Mouse (Mus musculus) limb, embryonic 14.5 days (tissue): ENCODE measurements around the gene Thtpa. TPM values are rescaled to one million over a fixed set of nuclear protein-coding genes. Genes with fewer than 3 reads are reported as not detected.

Experiments
- ATAC-seq: fragments of 200-750 bp; cut with Nextera tagmentation; 2 replicates; pipeline ENCODE4 v1.8.0; 2017; ENCODE audit warnings: low read depth, moderate number of reproducible peaks, moderate TSS enrichment; ENCODE audit not compliant: low FRiP score
- DNase-seq: peaks from one replicate; pipeline ENCODE4 v3.0.0-alpha.2; 2015; ENCODE audit warnings: low spot score
- H3K27ac ChIP-seq: fragments of 300-500 bp; sonication (generic); replicated peaks from 2 replicates; pipeline ENCODE4 v1.5.1; 2014; ENCODE audit warnings: low read depth, mild to moderate bottlenecking, low read length, moderate library complexity, mixed read lengths
- H3K27me3 ChIP-seq: fragments of 300-500 bp; sonication (generic); 2 replicates; pipeline ENCODE4 v1.6.1; 2014; ENCODE audit warnings: low read length, mixed read lengths; ENCODE audit not compliant: control insufficient read depth, insufficient read depth
- H3K36me3 ChIP-seq: fragments of 300-500 bp; sonication (generic); 2 replicates; pipeline ENCODE4 v1.6.1; 2014; ENCODE audit warnings: mild to moderate bottlenecking, low read length, moderate library complexity, mixed read lengths; ENCODE audit not compliant: control insufficient read depth, insufficient read depth
- H3K4me1 ChIP-seq: fragments of 300-500 bp; sonication (generic); 2 replicates; pipeline ENCODE4 v1.6.1; 2014; ENCODE audit warnings: antibody characterized with exemption, low read length, mixed read lengths; ENCODE audit not compliant: control insufficient read depth, insufficient read depth
- H3K4me2 ChIP-seq: fragments of 300-500 bp; sonication (generic); replicated peaks from 2 replicates; pipeline ENCODE4 v1.6.1; 2014; ENCODE audit warnings: low read depth, mild to moderate bottlenecking, low read length, moderate library complexity; ENCODE audit not compliant: severe bottlenecking
- H3K4me3 ChIP-seq: fragments of 300-500 bp; sonication (generic); replicated peaks from 2 replicates; pipeline ENCODE4 v1.5.1; 2014; ENCODE audit warnings: low read length
- H3K9ac ChIP-seq: fragments of 300-500 bp; sonication (generic); 2 replicates; pipeline ENCODE4 v1.6.1; 2014; ENCODE audit warnings: mild to moderate bottlenecking, low read depth, low read length, moderate library complexity; ENCODE audit not compliant: severe bottlenecking
- H3K9me3 ChIP-seq: fragments of 300-500 bp; sonication (generic); 2 replicates; pipeline ENCODE4 v1.6.1; 2016; ENCODE audit warnings: low read length; ENCODE audit not compliant: control insufficient read depth
- POLR2A ChIP-seq: fragments of 200-500 bp; IDR thresholded peaks from 2 replicates; pipeline ENCODE4 v1.8.0; 2012; ENCODE audit warnings: inconsistent platforms, mild to moderate bottlenecking, moderate library complexity, borderline replicate concordance; ENCODE audit not compliant: insufficient read depth, insufficient read length; ENCODE audit errors: extremely low read depth
- WGBS: fragments of 180-500 bp; shearing (Covaris S2); extraction: QIAGEN DNeasy Blood & Tissue Kit; methylation state at CpG from one replicate; pipeline ENCODE4 v1.1.7; 2014; 5-methylcytosine and 5-hydroxymethylcytosine counted together
- polyA plus RNA-seq, 2 experiments: library from polyadenylated mRNA; depleted of rRNA in 1 of 2; stranded (reverse) in 1 of 2; unstranded in 1 of 2; fragments of >200 nt; fragmentation: Nextera tagmentation in 1 of 2; extraction: Ambion mirVana in 1 of 2; gene quantifications; 2 replicates each; pipeline versions ENCODE4 v1.2.1 to v1.2.3; 2012 to 2014

Gene Thtpa
- polyA plus RNA-seq, 2 experiments = 11.9 to 19.9 TPM

DNA sequence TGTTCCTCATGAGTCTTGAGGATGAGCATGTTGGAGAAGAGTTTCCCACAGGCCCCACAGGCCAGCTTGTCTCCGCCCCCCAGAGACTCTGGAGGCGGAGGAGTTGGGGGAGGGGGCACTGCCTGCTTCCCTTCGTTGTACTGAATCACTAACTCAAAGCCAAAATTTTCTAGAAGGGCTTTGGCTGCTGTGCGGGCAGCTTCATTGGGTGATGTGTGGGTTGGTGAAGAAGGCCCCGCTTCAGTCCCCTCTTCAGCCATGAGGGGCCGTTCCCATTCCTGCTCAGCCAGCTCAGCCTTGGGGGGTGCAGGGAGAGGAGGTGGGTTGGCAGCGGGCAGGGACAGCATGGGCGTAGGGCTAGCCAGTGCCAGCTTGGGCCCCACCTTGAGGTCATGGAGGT, 28.5 kb upstream of the Thtpa start:
- Histone ChIP-seq H3K4me1 (peaks cover 16% of the 10 kb centered on the region), H3K4me3 (no peak overlapping the region), H3K4me2 (no peak overlapping the region), H3K9me3 (no peaks in the 10 kb centered on the region), H3K36me3 (peaks cover 24% of the 10 kb centered on the region), H3K27me3 (no peaks in the 10 kb centered on the region), H3K27ac (no peak overlapping the region), H3K9ac (no peak overlapping the region)
- no peak for TF ChIP-seq POLR2A
- WGBS = 91% methylated on average over 8 of the region's 8 CpGs
- ATAC-seq = no peak
- no peak for DNase-seq

DNA sequence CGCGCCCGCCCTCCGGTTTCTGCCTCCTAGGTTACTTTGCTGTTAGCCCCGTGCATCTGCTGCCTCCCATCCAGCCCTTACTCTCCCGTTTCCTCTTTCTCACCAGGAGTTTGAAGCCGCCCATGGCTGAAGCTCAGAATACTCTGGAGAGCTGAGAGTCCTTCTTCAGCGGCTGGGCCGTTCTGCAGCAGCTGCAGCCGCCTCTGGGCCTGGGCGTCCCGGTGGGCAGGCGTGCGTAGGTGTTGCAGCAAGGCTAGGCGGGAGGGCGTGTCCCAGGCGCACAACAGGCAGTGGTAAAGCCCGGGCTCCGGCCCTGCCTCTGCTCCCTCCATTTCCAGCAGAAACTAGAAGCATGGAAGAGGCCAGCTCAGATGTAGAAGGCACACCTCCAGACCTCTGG, 22.8 kb upstream of the Thtpa start:
- no peak for DNase-seq
- Histone ChIP-seq H3K27ac (no peak overlapping the region), H3K4me3 (peak overlapping the region; percentile 4), H3K27me3 (no peaks in the 10 kb centered on the region), H3K4me1 (peaks cover 8% of the 10 kb centered on the region), H3K9ac (peak overlapping the region; percentile 40), H3K4me2 (peak overlapping the region; percentile 37), H3K9me3 (no peaks in the 10 kb centered on the region), H3K36me3 (peaks cover 27% of the 10 kb centered on the region)
- no peak for ATAC-seq
- TF ChIP-seq POLR2A = no peak
- 15% methylated on average over 19 of the region's 19 CpGs for WGBS

DNA sequence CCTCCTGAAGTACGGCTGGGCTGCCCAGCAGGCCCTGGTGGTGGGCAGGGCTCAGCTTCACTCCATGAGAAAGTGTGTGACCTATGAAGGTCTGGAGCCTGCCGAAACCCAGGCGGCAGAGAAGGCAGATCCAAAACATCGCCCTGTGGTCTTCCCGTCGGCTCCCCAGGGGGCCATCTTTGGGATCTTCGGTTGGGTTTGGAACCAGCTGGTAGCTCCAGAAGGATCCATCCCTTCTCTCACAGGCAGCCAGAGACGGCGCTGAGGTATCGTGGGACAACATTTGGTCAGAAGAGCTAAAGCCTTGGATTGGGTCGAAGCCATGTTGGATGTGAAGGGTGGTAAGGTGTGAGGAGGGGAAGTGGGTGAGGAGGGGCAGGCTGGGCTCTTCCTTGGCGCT, 20.2 kb upstream of the Thtpa start:
- H3K27ac ChIP-seq = no peak overlapping the region
- H3K9me3 ChIP-seq = no peaks in the 10 kb centered on the region
- H3K9ac ChIP-seq = no peak overlapping the region
- no peaks in the 10 kb centered on the region for H3K27me3 ChIP-seq
- peaks cover 20% of the 10 kb centered on the region for H3K4me1 ChIP-seq
- H3K4me2 ChIP-seq = no peak overlapping the region
- H3K4me3 ChIP-seq = no peak overlapping the region
- no peak for TF ChIP-seq POLR2A
- DNase-seq (no peak), ATAC-seq (no peak)
- WGBS = 88% methylated on average over 12 of the region's 12 CpGs
- H3K36me3 ChIP-seq = peaks cover 23% of the 10 kb centered on the region

DNA sequence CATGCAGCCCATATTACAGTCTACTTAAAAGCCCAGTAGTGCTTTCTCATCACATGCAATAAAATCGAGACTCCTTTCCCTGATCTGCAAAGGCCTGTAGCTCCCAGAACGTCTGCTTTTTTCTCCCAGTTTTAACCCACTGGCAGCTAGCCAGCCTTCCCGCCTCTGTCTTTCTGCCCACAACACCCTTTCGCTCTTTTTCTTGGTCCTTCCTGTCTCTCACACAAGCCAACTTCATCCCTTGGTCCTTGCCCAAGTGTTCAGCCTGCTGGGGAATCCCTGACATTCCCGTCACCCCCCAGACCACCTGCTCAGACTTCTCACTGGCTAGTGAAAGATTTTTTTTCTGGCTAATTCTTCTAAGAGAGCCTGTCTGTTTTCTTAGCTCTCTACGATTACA, 18.4 kb upstream of the Thtpa start:
- DNase-seq = peak; percentile 32
- Histone ChIP-seq H3K4me2 (no peak overlapping the region), H3K27ac (no peak overlapping the region), H3K9me3 (no peaks in the 10 kb centered on the region), H3K4me3 (no peak overlapping the region), H3K4me1 (peaks cover 20% of the 10 kb centered on the region), H3K9ac (no peak overlapping the region), H3K27me3 (no peaks in the 10 kb centered on the region), H3K36me3 (peaks cover 17% of the 10 kb centered on the region)
- no peak for TF ChIP-seq POLR2A
- WGBS = 32% methylated on average over 6 of the region's 6 CpGs
- ATAC-seq = peak; percentile 27; the same call in 1 of the 2 replicates

DNA sequence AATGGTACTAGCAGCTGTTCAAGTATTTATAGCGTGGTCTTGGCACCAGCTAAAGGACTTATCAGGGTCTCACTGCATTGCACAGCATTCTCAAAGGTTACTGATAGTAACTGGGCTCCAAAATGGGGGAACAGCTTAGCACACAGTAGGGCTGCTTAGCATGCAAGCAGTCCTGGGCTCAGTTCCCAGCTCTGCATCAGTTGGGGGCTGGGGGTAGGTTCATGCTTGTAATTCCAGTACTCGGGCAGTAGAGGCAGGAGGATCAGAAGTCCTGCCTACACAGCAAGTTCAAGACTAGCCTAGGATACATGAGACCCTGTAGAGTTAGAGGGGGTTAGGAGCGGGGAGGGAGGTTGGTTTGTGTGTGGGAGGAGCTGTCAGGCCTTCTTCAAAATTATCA, 17.6 kb upstream of the Thtpa start:
- no peak for DNase-seq
- Histone ChIP-seq H3K9me3 (no peaks in the 10 kb centered on the region), H3K4me1 (peaks cover 16% of the 10 kb centered on the region), H3K27me3 (no peaks in the 10 kb centered on the region), H3K36me3 (peaks cover 17% of the 10 kb centered on the region), H3K4me2 (no peak overlapping the region), H3K4me3 (no peak overlapping the region), H3K9ac (no peak overlapping the region), H3K27ac (no peak overlapping the region)
- ATAC-seq = no peak
- 67% methylated on average over 3 of the region's 3 CpGs for WGBS
- TF ChIP-seq POLR2A = no peak

DNA sequence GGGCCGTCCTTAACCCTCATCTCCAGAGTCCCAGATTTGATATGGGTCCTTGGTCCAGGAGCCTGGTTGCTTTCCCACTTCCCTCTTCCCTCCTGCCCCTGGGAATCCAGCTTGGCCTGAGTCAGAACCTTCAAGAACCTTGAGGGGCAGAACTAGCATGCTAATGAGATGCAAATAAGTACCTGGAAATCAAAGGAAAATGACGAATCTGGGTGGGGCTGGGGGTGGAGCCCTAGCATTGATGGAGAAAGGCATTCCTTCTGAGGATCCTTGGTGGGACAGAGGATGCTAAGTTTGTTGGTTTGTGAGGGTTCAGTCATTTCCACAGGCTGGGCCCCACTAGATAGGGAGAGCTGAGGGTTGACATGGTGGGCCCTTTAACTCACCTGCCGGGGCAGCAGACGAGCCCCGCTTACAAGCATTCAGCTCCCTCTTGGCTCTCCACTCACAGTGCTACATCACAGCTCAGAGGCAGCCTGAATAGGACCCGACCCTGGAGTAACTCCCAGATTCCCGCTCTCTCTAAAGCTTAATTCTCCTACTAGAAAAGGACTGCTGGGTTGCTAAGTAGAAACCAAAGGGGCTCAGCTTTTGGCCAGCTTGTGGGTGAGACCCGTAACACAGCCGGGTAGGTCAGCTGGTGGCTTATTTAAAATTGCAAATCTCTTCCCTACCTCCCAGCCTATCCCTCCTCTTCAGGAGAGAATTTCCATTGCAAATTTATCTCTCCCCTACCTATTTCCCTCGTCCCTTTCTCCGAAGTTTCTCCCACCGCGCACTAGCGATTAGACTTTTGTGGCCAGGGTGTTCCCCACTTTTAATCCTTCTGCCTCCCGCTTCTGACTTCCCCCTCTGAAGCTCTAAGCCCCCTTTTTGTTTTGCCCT, 16.9 kb upstream of the Thtpa start:
- no peak overlapping the region for H3K27ac ChIP-seq
- H3K4me2 ChIP-seq = peak overlapping the region; percentile 41; the same call in 1 of the 2 replicates
- no peak for DNase-seq
- 0 out of 2 replicates have a peak overlapping the region, but pooled peaks have one; percentile 44 for H3K9ac ChIP-seq
- TF ChIP-seq POLR2A = no peak
- ATAC-seq = no peak
- H3K4me1 ChIP-seq = peaks cover 13% of the 10 kb centered on the region
- H3K4me3 ChIP-seq = no peak overlapping the region
- H3K27me3 ChIP-seq = no peaks in the 10 kb centered on the region
- 26% methylated on average over 15 of the region's 15 CpGs for WGBS
- H3K36me3 ChIP-seq = peaks cover 11% of the 10 kb centered on the region
- no peaks in the 10 kb centered on the region for H3K9me3 ChIP-seq
